Mouse (Mus musculus): ENCODE results near the gene Slc39a11. TPM values are rescaled to one million over a fixed set of nuclear protein-coding genes. Genes with fewer than 3 reads are reported as not detected.

Slc39a11 gene
- total RNA-seq, 1 experiment from 2014 or later = 13.7 TPM

- no peak for DNase-seq
These were observed 250.3 kb downstream of the Slc39a11 start for GRCm38 (mm10) chr11:113399601-113400000.

- no peak for DNase-seq
These were observed 252.5 kb downstream of the Slc39a11 start for GRCm38 (mm10) chr11:113397394-113397793.

GRCm38 (mm10) chr11:113393366-113394150 is 256.3 kb downstream of the Slc39a11 start:
- DNase-seq = peak; percentile 13

GRCm38 (mm10) chr11:113391664-113392063 is 258.2 kb downstream of the Slc39a11 start:
- no peak for DNase-seq

GRCm38 (mm10) chr11:113389637-113390036 is 260.2 kb downstream of the Slc39a11 start:
- no peak for DNase-seq

- no peak for DNase-seq
These were observed 267.0 kb downstream of the Slc39a11 start for GRCm38 (mm10) chr11:113382674-113383571.

GRCm38 (mm10) chr11:113381550-113381949 is 268.3 kb downstream of the Slc39a11 start:
- no peak for DNase-seq

GRCm38 (mm10) chr11:113378867-113379266 is 271.0 kb downstream of the Slc39a11 start:
- DNase-seq = no peak

GRCm38 (mm10) chr11:113376066-113376465 is 273.8 kb downstream of the Slc39a11 start:
- DNase-seq = no peak

- no peak for DNase-seq
These were observed 276.0 kb downstream of the Slc39a11 start for GRCm38 (mm10) chr11:113373926-113374325.

GRCm38 (mm10) chr11:113373331-113373730 is 276.5 kb downstream of the Slc39a11 start:
- DNase-seq = no peak

GRCm38 (mm10) chr11:113368046-113368445 is 281.8 kb downstream of the Slc39a11 start:
- no peak for DNase-seq

GRCm38 (mm10) chr11:113366257-113367030 is 283.4 kb downstream of the Slc39a11 start:
- peak; percentile 71 for DNase-seq

- DNase-seq = no peak
These were observed 286.1 kb downstream of the Slc39a11 start for GRCm38 (mm10) chr11:113363739-113364138.

- no peak for DNase-seq
These were observed 287.3 kb downstream of the Slc39a11 start for GRCm38 (mm10) chr11:113362617-113363016.

GRCm38 (mm10) chr11:113360049-113360835 is 289.6 kb downstream of the Slc39a11 start:
- no peak for DNase-seq

GRCm38 (mm10) chr11:113355932-113356331 is 293.9 kb downstream of the Slc39a11 start:
- no peak for DNase-seq

- DNase-seq = no peak
These were observed 297.6 kb downstream of the Slc39a11 start for GRCm38 (mm10) chr11:113352085-113352815.

- no peak for DNase-seq
These were observed 299.3 kb downstream of the Slc39a11 start for GRCm38 (mm10) chr11:113350583-113350982.

- DNase-seq = no peak
These were observed 302.9 kb downstream of the Slc39a11 start for GRCm38 (mm10) chr11:113346895-113347514.
